Mouse (Mus musculus) bone marrow macrophage, adult 2 months (primary cell): ENCODE measurements at regions not wholly inside any gene's neighbourhood (a gene's known extent, or its start where the extent isn't known, plus 50 kb on each side); places are given as distances from the start of the nearest gene placed in this dataset.

Source experiments
- H3K27ac ChIP-seq: 2 replicates; pipeline ENCODE4 v1.5.1; 2012; ENCODE audit warnings: low read depth, low read length; ENCODE audit not compliant: insufficient read depth
- H3K4me1 ChIP-seq: 2 replicates; pipeline ENCODE4 v1.6.1; 2012; ENCODE audit warnings: low read length; ENCODE audit not compliant: control insufficient read depth, insufficient read depth
- H3K4me3 ChIP-seq: 2 replicates; pipeline ENCODE4 v1.5.1; 2012; ENCODE audit warnings: mild to moderate bottlenecking, low read length, moderate library complexity; ENCODE audit not compliant: insufficient read depth
- CTCF ChIP-seq: IDR thresholded peaks from 2 replicates; pipeline ENCODE4 v1.5.1; 2012; ENCODE audit warnings: low read depth, mild to moderate bottlenecking, low read length, moderate library complexity
- POLR2A ChIP-seq: IDR thresholded peaks from 2 replicates; pipeline ENCODE4 v1.6.1; 2012; ENCODE audit warnings: mild to moderate bottlenecking, low read depth, low read length, borderline replicate concordance

GRCm38 (mm10) chr1:129106961-129107557 is 166.0 kb upstream of the Thsd7b start:
- TF ChIP-seq POLR2A: no peak
- TF ChIP-seq CTCF: no peak
- no peak overlapping the region for H3K27ac ChIP-seq

GRCm38 (mm10) chr1:129100997-129101396 is 172.1 kb upstream of the Thsd7b start:
- H3K27ac ChIP-seq: no peak overlapping the region
- H3K4me3 ChIP-seq: no peak overlapping the region
- H3K4me1 ChIP-seq: no peaks in the 10 kb centered on the region
- no peak for TF ChIP-seq CTCF

More at GRCm38 (mm10) chr1:129106961-129107557, 166.0 kb upstream of the Thsd7b start:
- Histone ChIP-seq H3K4me3 (no peak overlapping the region), H3K4me1 (no peaks in the 10 kb centered on the region)

- TF ChIP-seq POLR2A (no peak), CTCF (no peak)
- Histone ChIP-seq H3K4me3 (no peak overlapping the region), H3K4me1 (no peaks in the 10 kb centered on the region), H3K27ac (no peak overlapping the region)
Observed at GRCm38 (mm10) chr1:129078274-129078673, 194.8 kb upstream of the Thsd7b start.

GRCm38 (mm10) chr1:129057182-129057581 is 215.9 kb upstream of the Thsd7b start:
- no peak overlapping the region for H3K4me3 ChIP-seq
- H3K27ac ChIP-seq: no peak overlapping the region
- TF ChIP-seq CTCF: no peak
- no peak for TF ChIP-seq POLR2A
- H3K4me1 ChIP-seq: no peaks in the 10 kb centered on the region

- Histone ChIP-seq H3K4me1 (no peaks in the 10 kb centered on the region), H3K27ac (no peak overlapping the region), H3K4me3 (no peak overlapping the region)
- TF ChIP-seq CTCF (no peak), POLR2A (no peak)
Observed at GRCm38 (mm10) chr1:129055252-129055651, 217.8 kb upstream of the Thsd7b start.

- Histone ChIP-seq H3K4me3 (no peak overlapping the region), H3K27ac (no peak overlapping the region), H3K4me1 (no peaks in the 10 kb centered on the region)
- no peak for TF ChIP-seq CTCF
- no peak for TF ChIP-seq POLR2A
Observed at GRCm38 (mm10) chr1:129033707-129034106, 239.4 kb upstream of the Thsd7b start.

- no peak overlapping the region for H3K4me3 ChIP-seq
- no peak overlapping the region for H3K27ac ChIP-seq
- TF ChIP-seq POLR2A (no peak), CTCF (no peak)
Observed at GRCm38 (mm10) chr1:129005899-129006298, 267.2 kb upstream of the Thsd7b start.

GRCm38 (mm10) chr1:129002286-129002685 is 270.8 kb upstream of the Thsd7b start:
- TF ChIP-seq CTCF: no peak
- no peak for TF ChIP-seq POLR2A

More at GRCm38 (mm10) chr1:129005899-129006298, 267.2 kb upstream of the Thsd7b start:
- no peaks in the 10 kb centered on the region for H3K4me1 ChIP-seq

GRCm38 (mm10) chr1:129001766-129002165 is 271.3 kb upstream of the Thsd7b start:
- H3K4me1 ChIP-seq: no peaks in the 10 kb centered on the region
- H3K27ac ChIP-seq: no peak overlapping the region
- TF ChIP-seq POLR2A: no peak
- TF ChIP-seq CTCF: no peak
- no peak overlapping the region for H3K4me3 ChIP-seq

More at GRCm38 (mm10) chr1:129002286-129002685, 270.8 kb upstream of the Thsd7b start:
- H3K4me3 ChIP-seq: no peak overlapping the region
- H3K27ac ChIP-seq: no peak overlapping the region
- no peaks in the 10 kb centered on the region for H3K4me1 ChIP-seq

- no peaks in the 10 kb centered on the region for H3K4me1 ChIP-seq
- no peak overlapping the region for H3K4me3 ChIP-seq
- TF ChIP-seq POLR2A (no peak), CTCF (no peak)
- H3K27ac ChIP-seq: no peak overlapping the region
Observed at GRCm38 (mm10) chr1:128999741-129000517, 273.2 kb upstream of the Thsd7b start.

GRCm38 (mm10) chr1:128994655-128995054 is 278.4 kb upstream of the Thsd7b start:
- Histone ChIP-seq H3K4me1 (no peaks in the 10 kb centered on the region), H3K27ac (no peak overlapping the region), H3K4me3 (no peak overlapping the region)
- no peak for TF ChIP-seq CTCF
- no peak for TF ChIP-seq POLR2A
